9 mouse cellular contexts compared by ENCODE assay signal in genomic region chr4:140547488-140547887, GRCm38 (mm10).
DNase-seq lines count a peak whose midpoint lies in the region; ATAC-seq and TF ChIP-seq lines count a peak whose summit lies in the region.
"Had no signal": no experiment of that assay in that cellular context is flagged by ENCODE, and none has a peak within 500 bp of the region (broad histone marks: within the 10 kb centered on the region; RNA-seq: fewer than 3 reads in every experiment).

No protein-coding gene starts in this region.

- peak; percentile 74 for ATAC-seq in cerebellum, adult (ENCODE audit: insufficient number of reproducible peaks, low FRiP score, low TSS enrichment)
- peak; percentile 59; the same call in 1 of the 2 replicates for ATAC-seq in forebrain, embryonic 14.5 days
- ATAC-seq in hindbrain, postnatal 0 days, result peak; percentile 57; the same call in 1 of the 2 replicates
- no peak for ATAC-seq in limb, embryonic 14.5 days (ENCODE audit: low FRiP score, low read depth)

- 24% methylated on average over 7 of the region's 7 CpGs for WGBS in forebrain, embryonic 14.5 days
- WGBS in hindbrain, postnatal 0 days, result 26% methylated on average over 7 of the region's 7 CpGs
- WGBS in limb, embryonic 14.5 days, result 40% methylated on average over 7 of the region's 7 CpGs

- H3K27me3 ChIP-seq in forebrain, embryonic 14.5 days (replicated peaks; ENCODE audit: control insufficient read depth, insufficient read depth, low read length), result no peaks in the 10 kb centered on the region
- H3K27me3 ChIP-seq in hindbrain, postnatal 0 days (ENCODE audit: insufficient read depth, low read length), result no peaks in the 10 kb centered on the region
- H3K27me3 ChIP-seq in limb, embryonic 14.5 days (ENCODE audit: control insufficient read depth, insufficient read depth, low read length), result no peaks in the 10 kb centered on the region
- H3K27me3 ChIP-seq: liver, embryonic 15.5 days had no signal

- H3K9ac ChIP-seq in forebrain, embryonic 14.5 days (ENCODE audit: low read length), result no peak overlapping the region
- H3K9ac ChIP-seq in hindbrain, postnatal 0 days (replicated peaks; ENCODE audit: low read length), result no peak overlapping the region
- H3K9ac ChIP-seq in limb, embryonic 14.5 days (ENCODE audit: low read depth, low read length, severe bottlenecking), result no peak overlapping the region
- H3K9ac ChIP-seq: liver, embryonic 15.5 days had no signal

- no peak overlapping the region for H3K4me2 ChIP-seq in forebrain, embryonic 14.5 days (ENCODE audit: low read length)
- H3K4me2 ChIP-seq in hindbrain, postnatal 0 days (ENCODE audit: low read depth, low read length), result no peak overlapping the region
- no peak overlapping the region for H3K4me2 ChIP-seq in limb, embryonic 14.5 days (replicated peaks; ENCODE audit: low read depth, low read length, severe bottlenecking)
- H3K4me2 ChIP-seq: liver, embryonic 15.5 days had no signal

- TF ChIP-seq POLR2A in limb, embryonic 14.5 days (IDR thresholded peaks at IDR 0.05; ENCODE audit: borderline replicate concordance, extremely low read depth, insufficient read depth, insufficient read length), result no peak

- peaks cover 56% of the 10 kb centered on the region for H3K36me3 ChIP-seq in forebrain, embryonic 14.5 days (ENCODE audit: control insufficient read depth, insufficient read depth, low read length)
- peaks cover 32% of the 10 kb centered on the region for H3K36me3 ChIP-seq in hindbrain, postnatal 0 days (ENCODE audit: insufficient read depth, low read length)
- peaks cover 59% of the 10 kb centered on the region for H3K36me3 ChIP-seq in limb, embryonic 14.5 days (ENCODE audit: control insufficient read depth, insufficient read depth, low read length)

- H3K4me1 ChIP-seq in forebrain, embryonic 14.5 days (ENCODE audit: control insufficient read depth, insufficient read depth, low read length), result no peaks in the 10 kb centered on the region
- no peaks in the 10 kb centered on the region for H3K4me1 ChIP-seq in hindbrain, postnatal 0 days (ENCODE audit: insufficient read depth, low read length)
- H3K4me1 ChIP-seq in limb, embryonic 14.5 days (ENCODE audit: control insufficient read depth, insufficient read depth, low read length), result no peaks in the 10 kb centered on the region
- H3K4me1 ChIP-seq: liver, embryonic 15.5 days had no signal

- H3K9me3 ChIP-seq in forebrain, embryonic 14.5 days (replicated peaks; ENCODE audit: control insufficient read depth, low read length), result no peaks in the 10 kb centered on the region
- no peaks in the 10 kb centered on the region for H3K9me3 ChIP-seq in hindbrain, postnatal 0 days (ENCODE audit: low read length)
- H3K9me3 ChIP-seq in limb, embryonic 14.5 days (ENCODE audit: control insufficient read depth, low read length), result no peaks in the 10 kb centered on the region
- H3K9me3 ChIP-seq: liver, embryonic 15.5 days had no signal

- no peak overlapping the region for H3K4me3 ChIP-seq in forebrain, embryonic 14.5 days (ENCODE audit: low read depth, low read length)
- H3K4me3 ChIP-seq in hindbrain, postnatal 0 days (ENCODE audit: low read length), result no peak overlapping the region
- H3K4me3 ChIP-seq in limb, embryonic 14.5 days (replicated peaks; ENCODE audit: low read length), result no peak overlapping the region
- H3K4me3 ChIP-seq: liver, embryonic 15.5 days had no signal

- DNase-seq in layer of hippocampus, adult 11-12 months (ENCODE audit: low spot score), result peak; percentile 47
- no peak for DNase-seq in layer of hippocampus, adult 9-11 months
- DNase-seq in forebrain, embryonic 14.5 days (ENCODE audit: low spot score), result peak; percentile 81
- DNase-seq in hindbrain, postnatal 0 days (ENCODE audit: low spot score), result peak; percentile 88
- DNase-seq in limb, embryonic 14.5 days (ENCODE audit: low spot score), result peak; percentile 59
- DNase-seq in naive thymus-derived CD4-positive, alpha-beta T cell, adult 2 months (ENCODE audit: low read depth), result peak; percentile 51
- DNase-seq in thymus, postnatal 0 days (ENCODE audit: low spot score), result peak; percentile 48

- TF ChIP-seq CTCF in hindbrain, postnatal 0 days (IDR thresholded peaks at IDR 0.05; ENCODE audit: low read depth), result peak; percentile 93

- H3K27ac ChIP-seq in forebrain, embryonic 14.5 days (ENCODE audit: low read depth, low read length), result no peak overlapping the region
- H3K27ac ChIP-seq in hindbrain, postnatal 0 days, result no peak overlapping the region
- H3K27ac ChIP-seq in limb, embryonic 14.5 days (replicated peaks; ENCODE audit: low read depth, low read length), result no peak overlapping the region
- H3K27ac ChIP-seq: liver, embryonic 15.5 days had no signal
